Mouse (Mus musculus) myocyte (in vitro differentiated cells): ENCODE data around the gene Ffar3. TPM values are rescaled to one million over a fixed set of nuclear protein-coding genes. Genes with fewer than 3 reads are reported as not detected.
"Not testable (repeated sequence)": the region's sequence is repeated elsewhere in the genome, so short reads cannot be mapped to it uniquely, and the experiment has no call there.

Experiments
- H3K27me3 ChIP-seq: one replicate; pipeline ENCODE4 v1.6.1; 2011; ENCODE audit not compliant: control insufficient read depth, insufficient read depth, insufficient read length
- H3K36me3 ChIP-seq: one replicate; pipeline ENCODE4 v1.6.1; 2011; ENCODE audit not compliant: control insufficient read depth, insufficient read depth
- H3K4me2 ChIP-seq: one replicate; pipeline ENCODE4 v1.6.1; 2011; ENCODE audit warnings: low read depth, control low read depth
- H3K4me3 ChIP-seq: one replicate; pipeline ENCODE4 v1.5.1; 2011; ENCODE audit warnings: mild to moderate bottlenecking, control low read depth, moderate library complexity
- H3K79me2 ChIP-seq: one replicate; pipeline ENCODE4 v1.6.1; 2011; ENCODE audit not compliant: control insufficient read depth, insufficient read depth
- H3ac ChIP-seq: one replicate; pipeline ENCODE4 v1.6.1; 2011; ENCODE audit not compliant: control insufficient read depth, insufficient read length
- CEBPB ChIP-seq: IDR thresholded peaks from 2 replicates; pipeline ENCODE4 v1.6.1; 2011; ENCODE audit warnings: mild to moderate bottlenecking, moderate library complexity; ENCODE audit not compliant: poor library complexity, insufficient read depth, severe bottlenecking
- E2F4 ChIP-seq: IDR thresholded peaks from one replicate; pipeline ENCODE4 v1.6.1; 2011; ENCODE audit warnings: mild to moderate bottlenecking, control low read depth, moderate library complexity; ENCODE audit not compliant: insufficient read depth
- MAX ChIP-seq: IDR thresholded peaks from one replicate; pipeline ENCODE4 v1.6.1; 2011; ENCODE audit warnings: low read depth, mild to moderate bottlenecking, control low read depth
- MYOD1 ChIP-seq, 3 experiments: IDR thresholded peaks; one replicate each; pipeline ENCODE4 v1.6.1; 2011; ENCODE audit warnings: control low read depth in 2 of 3, low read depth in 2 of 3, mild to moderate bottlenecking in 2 of 3, moderate library complexity in 1 of 3; ENCODE audit not compliant: insufficient read length in 2 of 3, control insufficient read depth in 1 of 3
- MYOG ChIP-seq, 3 experiments: IDR thresholded peaks; one replicate each; pipeline ENCODE4 v1.6.1; 2011; ENCODE audit warnings: control low read depth in 2 of 3, low read depth in 2 of 3, mild to moderate bottlenecking in 2 of 3; ENCODE audit not compliant: insufficient read length in 2 of 3, control insufficient read depth in 1 of 3, insufficient read depth in 1 of 3
- POLR2A ChIP-seq: IDR thresholded peaks from one replicate; pipeline ENCODE4 v1.6.1; 2011; ENCODE audit warnings: low read depth, mild to moderate bottlenecking, control low read depth, moderate library complexity; ENCODE audit not compliant: insufficient read length
- POLR2AphosphoS2 ChIP-seq: IDR thresholded peaks from one replicate; pipeline ENCODE4 v1.6.1; 2011; ENCODE audit warnings: low read depth, control low read depth; ENCODE audit not compliant: insufficient read length
- REST ChIP-seq: IDR thresholded peaks from one replicate; pipeline ENCODE4 v1.6.1; 2011; ENCODE audit warnings: mild to moderate bottlenecking, control low read depth, moderate library complexity; ENCODE audit not compliant: insufficient read depth, insufficient read length
- SRF ChIP-seq: IDR thresholded peaks from one replicate; pipeline ENCODE4 v1.6.1; 2011; ENCODE audit warnings: low read depth; ENCODE audit not compliant: control insufficient read depth, insufficient read length
- TCF12 ChIP-seq: IDR thresholded peaks from one replicate; pipeline ENCODE4 v1.6.1; 2011; ENCODE audit warnings: mild to moderate bottlenecking, control low read depth; ENCODE audit not compliant: poor library complexity, insufficient read depth, severe bottlenecking
- TCF3 ChIP-seq: IDR thresholded peaks from one replicate; pipeline ENCODE4 v1.6.1; 2011; ENCODE audit warnings: low read depth, control low read depth; ENCODE audit not compliant: insufficient read length
- USF1 ChIP-seq: IDR thresholded peaks from one replicate; pipeline ENCODE4 v1.6.1; 2011; ENCODE audit warnings: low read depth, mild to moderate bottlenecking, control low read depth, moderate library complexity
- polyA plus RNA-seq: library from polyadenylated mRNA; unstranded; fragments of >200 nt; fragmentation: generic; extraction: Trizol; gene quantifications from one replicate; pipeline ENCODE4 v1.2.1, GENCODE M21; 2012; ENCODE audit warnings: missing spikeins

Gene Ffar3
- polyA plus RNA-seq, 1 experiment, result not detected

DNA sequence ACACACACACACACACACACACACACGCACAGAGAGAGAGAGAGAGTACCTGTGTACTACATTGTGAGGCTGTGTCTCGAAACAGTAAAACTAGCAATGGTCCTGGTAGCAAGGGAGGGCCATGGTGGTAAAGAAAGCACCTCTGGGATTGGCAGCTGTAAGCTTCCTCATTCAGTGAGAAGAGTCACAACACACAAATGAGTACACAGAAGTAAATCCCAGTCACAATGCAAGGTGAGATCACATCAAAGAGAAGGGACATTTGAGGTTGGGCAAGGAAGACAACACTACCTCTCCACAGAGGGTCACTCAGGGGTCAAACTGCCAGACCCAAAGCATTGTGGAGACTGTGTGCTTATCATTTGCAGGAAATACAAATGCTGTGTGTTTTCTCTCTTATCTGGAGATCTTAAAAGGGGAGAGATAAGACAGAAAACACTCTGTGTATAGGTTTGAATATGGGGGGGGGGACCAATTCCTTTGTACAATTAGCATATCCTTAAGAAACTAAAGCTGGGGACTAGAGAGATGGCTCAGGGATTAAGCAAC is 9.4 kb downstream of the Ffar3 start:
- Histone ChIP-seq H3K4me2 (no peak overlapping the region), H3ac (no peak overlapping the region), H3K4me3 (no peak overlapping the region), H3K79me2 (no peaks in the 10 kb centered on the region), H3K27me3 (peaks cover 1% of the 10 kb centered on the region), H3K36me3 (no peaks in the 10 kb centered on the region)
- no peak for TF ChIP-seq POLR2A
- TF ChIP-seq E2F4, result no peak
- TF ChIP-seq USF1, result no peak

- Histone ChIP-seq H3ac (no peak overlapping the region), H3K4me2 (no peak overlapping the region), H3K36me3 (no peaks in the 10 kb centered on the region), H3K27me3 (no peaks in the 10 kb centered on the region), H3K79me2 (no peaks in the 10 kb centered on the region), H3K4me3 (no peak overlapping the region)
- TF ChIP-seq MAX (no peak), CEBPB (no peak), SRF (no peak), POLR2A (no peak), POLR2AphosphoS2 (no peak), USF1 (no peak)
Measured at GRCm38 (mm10) chr7:30844676-30845297, 11.2 kb downstream of the Ffar3 start.

DNA sequence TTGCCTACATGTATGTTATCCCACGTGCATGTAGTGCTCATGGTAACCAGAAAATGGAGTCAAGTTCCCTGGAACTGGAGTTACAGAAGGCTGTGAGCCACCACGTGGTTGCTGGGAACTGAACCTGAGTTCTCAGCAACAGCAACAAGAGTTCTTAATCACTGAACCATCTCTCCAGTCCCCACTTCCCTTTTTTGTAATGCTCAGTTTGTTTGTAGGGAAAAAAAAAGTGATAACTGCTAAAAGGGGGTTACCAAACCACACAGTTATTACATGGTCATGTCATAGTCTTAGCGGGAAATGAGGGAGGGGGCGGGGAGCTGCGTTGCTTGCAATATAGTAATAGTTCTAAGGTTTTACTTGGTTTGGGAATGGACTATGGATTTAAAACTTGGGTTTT is 13.9 kb downstream of the Ffar3 start:
- Histone ChIP-seq H3K79me2 (no peaks in the 10 kb centered on the region), H3K27me3 (no peaks in the 10 kb centered on the region), H3K4me3 (no peak overlapping the region), H3K4me2 (no peak overlapping the region), H3K36me3 (no peaks in the 10 kb centered on the region), H3ac (no peak overlapping the region)
- TF ChIP-seq TCF12, result no peak
- TF ChIP-seq MYOD1 (IDR thresholded peaks at IDR 0.05; ENCODE audit: control insufficient read depth in 1 of 3, insufficient read length in 2 of 3, low read depth in 2 of 3), result no peak
- no peak for TF ChIP-seq MAX
- no peak for TF ChIP-seq POLR2A
- no peak for TF ChIP-seq SRF
- TF ChIP-seq CEBPB, result no peak
- TF ChIP-seq MYOG (IDR thresholded peaks at IDR 0.05; ENCODE audit: control insufficient read depth in 1 of 3, insufficient read depth in 1 of 3, insufficient read length in 2 of 3, low read depth in 2 of 3), result no peak
- TF ChIP-seq E2F4, result no peak
- TF ChIP-seq USF1, result no peak
- TF ChIP-seq TCF3, result no peak
- TF ChIP-seq REST, result no peak
- TF ChIP-seq POLR2AphosphoS2, result no peak

DNA sequence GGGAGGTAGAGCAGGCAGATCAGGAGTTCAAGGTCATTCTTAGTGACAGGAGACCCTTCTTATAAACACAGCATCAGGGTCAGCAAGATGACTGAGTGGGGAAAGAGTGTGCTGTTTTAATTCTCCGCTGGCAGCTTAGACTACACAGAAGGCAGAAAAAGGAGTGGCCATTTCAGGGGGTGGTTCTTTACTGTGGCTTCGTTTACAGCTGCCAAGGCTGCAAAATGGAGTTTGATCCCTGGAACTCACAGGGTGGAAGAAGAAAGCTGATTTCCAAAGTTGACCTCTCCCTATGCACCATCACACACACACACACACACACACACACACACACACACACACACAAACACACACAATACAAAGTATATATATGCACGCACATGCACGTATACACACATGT is 14.6 kb downstream of the Ffar3 start:
- Histone ChIP-seq H3K4me2 (no peak overlapping the region), H3K79me2 (no peaks in the 10 kb centered on the region), H3K27me3 (no peaks in the 10 kb centered on the region), H3K4me3 (no peak overlapping the region), H3K36me3 (no peaks in the 10 kb centered on the region), H3ac (no peak overlapping the region)
- TF ChIP-seq POLR2AphosphoS2 (no peak), TCF3 (no peak), USF1 (no peak), TCF12 (no peak), REST (no peak)

GRCm38 (mm10) chr7:30840306-30840705 is 15.7 kb downstream of the Ffar3 start:
- TF ChIP-seq TCF12 (no peak), POLR2A (no peak), SRF (no peak), CEBPB (no peak), USF1 (no peak)
- H3K27me3 ChIP-seq, result no peaks in the 10 kb centered on the region
- no peaks in the 10 kb centered on the region for H3K79me2 ChIP-seq
- H3K36me3 ChIP-seq, result no peaks in the 10 kb centered on the region
- H3K4me3 ChIP-seq, result no peak overlapping the region
- H3K4me2 ChIP-seq, result no peak overlapping the region
- no peak overlapping the region for H3ac ChIP-seq

- no peak overlapping the region for H3K4me3 ChIP-seq
- no peaks in the 10 kb centered on the region for H3K27me3 ChIP-seq
- no peak overlapping the region for H3ac ChIP-seq
- no peaks in the 10 kb centered on the region for H3K36me3 ChIP-seq
- no peak overlapping the region for H3K4me2 ChIP-seq
- H3K79me2 ChIP-seq, result no peaks in the 10 kb centered on the region
- TF ChIP-seq CEBPB, result no peak
- TF ChIP-seq USF1, result no peak
- no peak for TF ChIP-seq E2F4
- TF ChIP-seq POLR2A, result no peak
- TF ChIP-seq TCF3, result no peak
- no peak for TF ChIP-seq REST
- no peak for TF ChIP-seq POLR2AphosphoS2
- TF ChIP-seq TCF12, result no peak
- TF ChIP-seq SRF, result no peak
- no peak for TF ChIP-seq MYOD1 (IDR thresholded peaks at IDR 0.05; ENCODE audit: control insufficient read depth in 1 of 3, insufficient read length in 2 of 3, low read depth in 2 of 3)
- no peak for TF ChIP-seq MYOG (IDR thresholded peaks at IDR 0.05; ENCODE audit: control insufficient read depth in 1 of 3, insufficient read depth in 1 of 3, insufficient read length in 2 of 3, low read depth in 2 of 3)
Measured at GRCm38 (mm10) chr7:30837277-30837676, 18.7 kb downstream of the Ffar3 start.

DNA sequence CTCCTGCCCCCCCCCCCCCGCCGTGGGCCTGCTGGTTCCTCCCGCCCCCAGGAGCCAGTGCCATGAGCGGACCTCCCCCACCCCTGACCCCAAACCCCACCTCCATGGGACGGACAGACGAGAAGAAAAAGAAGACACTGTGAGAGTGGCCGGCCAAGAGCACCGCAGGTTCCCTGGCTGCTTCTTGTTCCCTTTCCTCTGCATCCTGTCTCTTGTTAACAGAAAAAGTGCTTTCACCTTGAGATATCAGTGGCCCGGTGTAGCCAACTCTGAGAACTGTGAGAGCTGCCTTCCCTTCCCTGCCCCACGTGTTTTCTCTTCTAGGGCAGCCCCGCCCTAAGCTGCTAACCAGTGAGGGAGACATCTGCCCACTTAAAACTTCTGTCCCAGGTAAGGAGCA is 23.3 kb downstream of the Ffar3 start:
- not testable (repeated sequence) for H3K4me2 ChIP-seq

More for the DNA sequence above, 23.3 kb downstream of the Ffar3 start:
- H3ac ChIP-seq, H3K79me2 ChIP-seq, H3K36me3 ChIP-seq, H3K27me3 ChIP-seq, H3K4me3 ChIP-seq: not testable (repeated sequence)
